Mouse (Mus musculus) ovary, postnatal 36 days (tissue): ENCODE measurements at regions not wholly inside any gene's neighbourhood (a gene's known extent, or its start where the extent isn't known, plus 50 kb on each side); places are given as distances from the start of the nearest gene placed in this dataset.

Experiments
- DNase-seq: peaks from one replicate; pipeline ENCODE4 v3.0.0; 2022; ENCODE audit warnings: low spot score, mixed read lengths

DNA sequence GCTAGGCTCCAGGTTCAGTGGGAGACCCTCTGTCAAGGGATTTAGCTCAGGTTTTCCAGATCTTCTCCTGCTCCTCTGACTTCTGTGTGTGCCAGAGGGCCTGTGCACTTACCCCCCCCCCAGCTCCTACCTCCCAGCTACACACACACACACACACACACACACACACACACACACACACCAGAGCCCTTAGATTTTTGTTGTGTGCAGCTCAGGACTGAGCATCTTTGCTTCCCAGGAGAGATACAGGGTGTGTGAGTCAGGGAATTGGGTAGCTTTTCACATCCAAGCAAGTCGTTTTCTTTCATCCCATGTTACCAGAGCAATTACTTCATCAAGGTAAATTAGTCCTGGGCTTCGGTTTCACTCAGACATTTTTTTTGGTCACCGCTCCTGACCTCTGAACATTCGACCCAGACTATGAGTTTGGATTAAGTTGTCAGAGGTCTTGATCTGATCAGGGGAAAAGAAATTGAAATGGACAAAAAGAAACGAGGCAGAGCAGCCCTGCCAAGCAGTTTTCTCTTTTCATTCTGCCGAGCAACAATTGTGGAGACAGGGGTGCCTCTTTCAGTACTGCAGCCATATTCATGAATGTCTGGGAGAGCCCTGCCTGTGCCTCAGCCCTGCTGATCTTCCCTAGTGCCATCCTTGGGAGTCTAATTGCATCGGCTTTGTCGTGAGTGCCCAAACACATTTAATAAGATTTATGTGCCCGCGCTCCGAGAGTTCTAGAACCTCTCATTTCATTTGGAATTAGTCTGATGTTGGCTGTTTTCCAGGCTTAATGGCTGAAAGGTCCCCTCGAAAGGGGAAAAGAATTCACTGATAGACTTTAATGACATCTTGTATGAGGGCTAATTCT, 241.3 kb downstream of the 1500009L16Rik start:
- no peak for DNase-seq

DNA sequence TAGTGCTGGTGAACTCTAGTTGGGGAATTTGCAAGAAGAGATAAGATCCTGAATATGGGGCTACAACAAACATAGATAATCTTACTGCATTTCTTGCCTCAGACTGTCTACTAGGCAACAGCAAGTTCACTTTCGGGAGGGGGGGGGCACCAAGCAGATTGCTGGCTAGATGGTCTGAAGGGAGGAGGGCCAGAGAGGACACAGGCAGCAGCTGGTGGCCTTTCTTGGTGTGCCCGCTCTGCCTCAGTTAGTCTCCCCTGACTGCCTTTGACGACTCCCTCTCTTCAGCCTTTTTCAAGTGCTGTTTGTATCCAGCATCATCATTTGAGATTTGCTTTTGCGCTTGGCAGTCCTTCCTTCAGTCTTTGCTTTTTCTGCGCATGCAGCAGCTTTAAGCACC, 242.2 kb downstream of the 1500009L16Rik start:
- DNase-seq = no peak

- DNase-seq = no peak
Observed at GRCm38 (mm10) chr10:83970501-83970900, 247.8 kb downstream of the 1500009L16Rik start.

GRCm38 (mm10) chr10:83974548-83974947, 251.9 kb downstream of the 1500009L16Rik start:
- DNase-seq = no peak

GRCm38 (mm10) chr10:83976548-83976947, 253.9 kb downstream of the 1500009L16Rik start:
- DNase-seq = no peak

GRCm38 (mm10) chr10:83979930-83980329, 257.3 kb downstream of the 1500009L16Rik start:
- no peak for DNase-seq

- peak; percentile 20 for DNase-seq
Observed at GRCm38 (mm10) chr10:83984697-83985415, 262.2 kb downstream of the 1500009L16Rik start.

- no peak for DNase-seq
Observed at GRCm38 (mm10) chr10:83992577-83993305, 270.1 kb downstream of the 1500009L16Rik start.

GRCm38 (mm10) chr10:83995026-83995600, 272.4 kb downstream of the 1500009L16Rik start:
- no peak for DNase-seq

GRCm38 (mm10) chr10:83995913-83996312, 273.2 kb downstream of the 1500009L16Rik start:
- DNase-seq = peak; percentile 30

- no peak for DNase-seq
Observed at GRCm38 (mm10) chr10:83996489-83996888, 273.8 kb downstream of the 1500009L16Rik start.

GRCm38 (mm10) chr10:84000436-84001208, 278.0 kb downstream of the 1500009L16Rik start:
- DNase-seq = peak; percentile 11

DNA sequence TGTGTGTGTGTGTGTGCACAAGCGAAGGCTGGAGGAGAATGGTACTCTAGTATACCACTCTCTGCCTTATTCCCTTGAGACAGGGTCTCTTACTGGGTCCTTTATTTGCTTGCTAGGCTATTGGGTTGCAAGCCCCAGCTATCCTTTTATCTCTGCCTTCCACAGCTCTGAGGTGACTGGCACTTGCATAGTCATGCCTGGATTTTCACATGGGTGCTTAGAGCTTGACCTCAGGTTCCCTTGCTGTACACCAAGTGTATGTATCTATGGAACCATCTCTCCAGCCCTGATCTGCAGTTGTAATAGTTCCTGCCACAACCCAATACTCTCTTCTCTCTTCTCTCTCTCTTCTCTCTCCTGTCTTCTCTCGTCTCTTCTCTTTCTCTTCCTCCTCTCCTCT, 280.1 kb downstream of the 1500009L16Rik start:
- DNase-seq = no peak

DNA sequence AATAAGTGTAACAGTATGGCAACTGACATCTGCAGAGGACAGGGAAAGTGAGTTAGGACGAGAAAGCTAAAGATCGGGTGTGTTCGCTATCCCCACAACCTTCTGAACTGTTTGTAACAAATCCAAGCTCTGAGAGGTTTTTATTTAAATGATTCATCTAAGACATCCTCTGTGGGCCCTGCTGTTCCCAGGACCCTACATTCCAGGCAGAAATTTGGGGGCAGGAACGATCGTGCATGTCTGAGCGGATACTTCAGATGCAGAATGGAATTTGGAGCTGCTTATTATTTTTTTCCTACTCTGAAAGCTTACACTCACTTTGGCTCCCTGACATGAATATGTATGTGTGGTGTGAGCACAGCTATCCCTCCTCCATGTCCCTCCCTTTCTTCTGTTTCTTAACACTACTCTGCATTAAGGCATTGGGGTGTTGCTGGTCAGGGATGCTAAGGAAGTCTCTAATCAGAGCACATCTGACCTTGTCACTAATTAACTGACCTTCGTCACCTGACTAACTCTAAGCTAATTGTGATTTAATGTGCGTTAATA, 281.0 kb downstream of the 1500009L16Rik start:
- no peak for DNase-seq

GRCm38 (mm10) chr10:84008923-84009322, 286.3 kb downstream of the 1500009L16Rik start:
- DNase-seq = no peak

GRCm38 (mm10) chr10:84019381-84019780, 296.7 kb downstream of the 1500009L16Rik start:
- DNase-seq = peak; percentile 31

DNA sequence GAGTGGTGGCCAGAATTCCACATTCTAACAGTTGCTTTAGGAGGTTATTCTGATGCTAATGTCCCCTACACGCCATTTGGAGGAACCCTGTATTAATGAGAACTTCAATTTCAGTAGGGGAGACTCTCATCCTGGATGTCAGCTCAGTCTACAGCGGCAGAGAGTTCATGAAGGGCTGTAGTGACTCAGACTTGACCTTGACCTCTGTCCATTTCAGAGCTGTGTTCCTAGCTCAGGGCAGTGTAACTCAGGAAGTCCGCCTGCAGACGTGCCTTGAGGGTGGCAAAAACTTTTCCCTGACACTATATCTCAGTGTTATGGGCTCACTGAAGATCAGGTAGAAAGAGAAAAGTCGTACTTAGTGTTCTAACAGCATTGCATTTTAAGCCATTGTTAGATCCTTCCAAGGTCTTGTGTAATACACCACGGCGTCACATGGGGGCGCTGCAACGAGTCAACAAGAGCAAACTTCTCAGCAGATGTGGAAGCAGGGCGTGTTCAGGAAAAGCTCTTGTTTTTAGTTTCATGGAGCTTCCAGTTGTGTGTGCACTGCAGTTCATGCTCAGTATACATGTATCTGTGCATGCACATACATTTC, 297.5 kb downstream of the 1500009L16Rik start:
- DNase-seq = peak; percentile 31

DNA sequence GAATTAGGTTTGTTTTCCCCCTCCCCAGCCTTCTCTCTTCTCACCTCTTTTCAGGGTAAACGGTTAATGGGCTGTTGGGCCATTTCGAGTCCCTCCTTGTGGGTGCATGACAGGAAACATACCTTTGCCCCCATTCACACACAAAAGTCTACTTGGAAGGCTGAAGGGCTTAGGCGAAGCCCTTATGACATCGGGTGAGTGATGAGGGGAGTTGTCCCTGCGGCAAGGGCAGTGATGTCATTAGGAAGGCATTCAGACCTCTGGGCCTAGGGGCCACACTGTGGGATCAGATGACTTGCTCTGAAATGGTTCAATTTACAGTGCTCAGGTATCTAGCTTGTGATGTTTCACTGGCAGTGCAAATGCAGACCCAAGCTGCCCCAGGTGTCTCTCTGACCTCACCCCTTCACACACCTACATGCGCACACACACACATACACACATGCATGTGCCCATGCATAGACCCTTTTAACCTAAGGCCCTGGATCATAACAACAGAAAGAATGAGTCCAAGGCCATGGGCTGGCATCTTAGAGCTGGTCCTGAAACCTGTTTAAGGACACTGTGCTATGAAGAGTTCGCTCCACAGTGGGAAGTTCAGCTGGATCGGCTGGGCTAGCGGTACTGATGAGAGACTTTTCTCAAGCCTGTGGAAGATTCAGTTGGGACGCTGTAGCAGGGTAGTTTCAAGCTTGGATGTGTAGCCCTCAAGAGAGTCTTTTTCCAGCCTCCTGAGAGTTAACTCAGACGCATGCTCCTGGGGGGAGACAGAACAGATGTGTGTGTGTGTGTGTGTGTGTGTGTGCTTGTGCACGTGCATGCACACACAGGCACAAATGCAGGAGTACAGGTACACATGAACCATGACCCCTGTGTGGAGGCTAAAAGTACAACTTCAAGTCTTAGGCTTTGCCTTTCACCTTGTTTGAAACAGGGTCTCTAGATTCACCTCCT, 298.8 kb downstream of the 1500009L16Rik start:
- DNase-seq = no peak

DNA sequence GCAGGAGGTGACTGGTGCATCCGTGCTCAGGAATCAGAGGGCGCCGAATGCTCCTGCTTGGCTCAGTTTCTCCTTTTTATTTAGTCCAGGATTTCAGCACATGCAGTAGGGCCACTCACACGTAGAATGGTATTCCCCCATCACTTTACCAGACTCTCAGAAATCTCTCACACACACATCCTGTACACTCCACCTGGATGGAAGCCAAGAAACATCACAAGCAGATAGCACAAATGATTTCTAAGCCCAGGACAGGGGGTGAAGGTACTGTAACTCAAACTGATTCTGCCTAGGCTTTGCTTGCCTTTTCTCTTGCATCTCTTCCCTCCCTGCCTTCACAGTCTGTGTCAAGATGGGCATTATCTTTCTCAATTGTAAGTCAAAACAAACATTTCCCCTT, 301.6 kb downstream of the 1500009L16Rik start:
- no peak for DNase-seq
